Mouse (Mus musculus) thymus, adult 2 months (tissue): ENCODE measurements at regions not wholly inside any gene's neighbourhood (a gene's known extent, or its start where the extent isn't known, plus 50 kb on each side); places are given as distances from the start of the nearest gene placed in this dataset.

Source experiments
- DNase-seq: peaks from one replicate; pipeline ENCODE4 v3.0.0; 2021
- H3K27ac ChIP-seq: fragments of 200-500 bp; 2 replicates; pipeline ENCODE4 v1.5.1; 2012; ENCODE audit warnings: low read length, control low read depth; ENCODE audit not compliant: control insufficient read depth, insufficient read depth
- H3K27me3 ChIP-seq: fragments of 200-500 bp; 2 replicates; pipeline ENCODE4 v1.6.1; 2012; ENCODE audit warnings: mild to moderate bottlenecking, low read length, moderate library complexity, mixed read lengths; ENCODE audit not compliant: control insufficient read depth, insufficient read depth
- H3K36me3 ChIP-seq: fragments of 200-500 bp; 2 replicates; pipeline ENCODE4 v1.6.1; 2012; ENCODE audit warnings: mild to moderate bottlenecking, low read length, moderate library complexity; ENCODE audit not compliant: control insufficient read depth, insufficient read depth
- H3K4me1 ChIP-seq: fragments of 200-500 bp; replicated peaks from 2 replicates; pipeline ENCODE4 v1.6.1; 2012; ENCODE audit warnings: low read length; ENCODE audit not compliant: control insufficient read depth, insufficient read depth
- H3K4me3 ChIP-seq: fragments of 200-500 bp; 2 replicates; pipeline ENCODE4 v1.5.1; 2012; ENCODE audit warnings: mild to moderate bottlenecking, low read length, control low read depth, moderate library complexity; ENCODE audit not compliant: control insufficient read depth, insufficient read depth
- CTCF ChIP-seq: fragments of 200-500 bp; IDR thresholded peaks from 2 replicates; pipeline ENCODE4 v1.5.1; 2012; ENCODE audit warnings: mild to moderate bottlenecking, control low read depth, low read length, moderate library complexity, borderline replicate concordance; ENCODE audit not compliant: control insufficient read depth, poor library complexity, insufficient read depth; ENCODE audit errors: extremely low read depth
- POLR2A ChIP-seq: fragments of 200-500 bp; IDR thresholded peaks from 2 replicates; pipeline ENCODE4 v1.6.1; 2012; ENCODE audit warnings: mild to moderate bottlenecking, low read length, control low read depth, moderate library complexity; ENCODE audit not compliant: control insufficient read depth, poor library complexity, insufficient read depth; ENCODE audit errors: extremely low read depth
- WGBS: fragments of 180-500 bp; shearing (Covaris S2); methylation state at CpG from one replicate; pipeline ENCODE4 v1.1.7; 2018; 5-methylcytosine and 5-hydroxymethylcytosine counted together

- no peak for DNase-seq
- WGBS: 91% methylated on average over 5 of the region's 5 CpGs
- Histone ChIP-seq H3K27ac (no peak overlapping the region), H3K4me1 (no peaks in the 10 kb centered on the region), H3K36me3 (no peaks in the 10 kb centered on the region), H3K4me3 (no peak overlapping the region), H3K27me3 (no peaks in the 10 kb centered on the region)
- TF ChIP-seq POLR2A (no peak), CTCF (no peak)
These were observed 126.2 kb upstream of the Ptprm start for GRCm38 (mm10) chr17:67480463-67480862.

- no peak for TF ChIP-seq POLR2A
- no peak for TF ChIP-seq CTCF
- Histone ChIP-seq H3K4me1 (no peaks in the 10 kb centered on the region), H3K4me3 (no peak overlapping the region), H3K27ac (no peak overlapping the region), H3K36me3 (no peaks in the 10 kb centered on the region), H3K27me3 (no peaks in the 10 kb centered on the region)
- DNase-seq: peak; percentile 3
- 45% methylated on average over 2 of the region's 2 CpGs for WGBS
These were observed 118.9 kb upstream of the Ptprm start for GRCm38 (mm10) chr17:67473137-67473536.

GRCm38 (mm10) chr17:67458851-67459421, 104.7 kb upstream of the Ptprm start:
- TF ChIP-seq CTCF (no peak), POLR2A (no peak)
- no peak for DNase-seq
- 88% methylated on average over 4 of the region's 4 CpGs for WGBS
- H3K27ac ChIP-seq: no peak overlapping the region
- no peaks in the 10 kb centered on the region for H3K36me3 ChIP-seq
- no peaks in the 10 kb centered on the region for H3K4me1 ChIP-seq
- H3K4me3 ChIP-seq: no peak overlapping the region
- no peaks in the 10 kb centered on the region for H3K27me3 ChIP-seq

GRCm38 (mm10) chr17:67451966-67452365, 97.7 kb upstream of the Ptprm start:
- Histone ChIP-seq H3K27ac (no peak overlapping the region), H3K4me1 (no peaks in the 10 kb centered on the region), H3K27me3 (no peaks in the 10 kb centered on the region), H3K36me3 (no peaks in the 10 kb centered on the region), H3K4me3 (no peak overlapping the region)
- 93% methylated on average over 13 of the region's 13 CpGs for WGBS
- DNase-seq: no peak
- TF ChIP-seq CTCF (no peak), POLR2A (no peak)

GRCm38 (mm10) chr17:67451081-67451480, 96.8 kb upstream of the Ptprm start:
- no peaks in the 10 kb centered on the region for H3K36me3 ChIP-seq
- no peak for DNase-seq
- TF ChIP-seq CTCF (no peak), POLR2A (no peak)
- H3K27me3 ChIP-seq: no peaks in the 10 kb centered on the region
- no peak overlapping the region for H3K4me3 ChIP-seq
- H3K27ac ChIP-seq: no peak overlapping the region
- 41% methylated on average over 2 of the region's 2 CpGs for WGBS
- no peaks in the 10 kb centered on the region for H3K4me1 ChIP-seq

GRCm38 (mm10) chr17:67450021-67450420, 95.8 kb upstream of the Ptprm start:
- no peaks in the 10 kb centered on the region for H3K36me3 ChIP-seq
- H3K4me1 ChIP-seq: no peaks in the 10 kb centered on the region
- H3K4me3 ChIP-seq: no peak overlapping the region
- no peak for TF ChIP-seq POLR2A
- no peak for TF ChIP-seq CTCF
- H3K27me3 ChIP-seq: no peaks in the 10 kb centered on the region
- H3K27ac ChIP-seq: no peak overlapping the region
- DNase-seq: no peak
- WGBS: 94% methylated on average over 5 of the region's 5 CpGs

GRCm38 (mm10) chr17:67445986-67446385, 91.7 kb upstream of the Ptprm start:
- H3K36me3 ChIP-seq: no peaks in the 10 kb centered on the region
- no peak for TF ChIP-seq CTCF
- TF ChIP-seq POLR2A: no peak
- no peak for DNase-seq

More at GRCm38 (mm10) chr17:67445986-67446385, 91.7 kb upstream of the Ptprm start:
- H3K27me3 ChIP-seq: no peaks in the 10 kb centered on the region
- H3K4me1 ChIP-seq: no peaks in the 10 kb centered on the region
- H3K4me3 ChIP-seq: no peak overlapping the region
- H3K27ac ChIP-seq: no peak overlapping the region
